In the genomic region with DNA sequence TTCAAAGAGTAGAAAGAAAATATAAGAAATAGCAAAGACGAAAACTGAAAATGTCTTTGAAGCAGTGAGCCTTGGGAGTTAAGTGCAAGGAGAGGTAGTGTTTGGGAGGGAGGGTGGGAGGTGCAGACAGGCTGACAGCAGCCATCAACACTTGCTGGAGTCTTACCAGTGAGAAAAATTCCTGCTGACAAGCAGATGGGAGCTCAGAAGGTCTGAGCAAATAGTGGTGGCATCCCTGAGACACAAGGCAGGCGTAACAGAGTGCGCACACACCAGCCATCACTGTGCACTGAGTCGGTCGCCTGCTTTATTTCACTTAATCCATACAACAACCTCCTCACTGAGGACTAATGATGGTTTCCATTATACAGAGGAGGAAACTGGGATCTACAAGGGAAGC, we compare ENCODE assay signal across 17 mouse cellular contexts. TPM values are rescaled to one million over a fixed set of nuclear protein-coding genes. Genes with fewer than 3 reads are reported as not detected.
A peak's percentile ranks its signal among the peaks of the same experiment; 100 is the strongest.
DNase-seq lines count a peak whose midpoint lies in the region; ATAC-seq lines count a peak whose summit lies in the region.
"Had no signal": no experiment of that assay in that cellular context is flagged by ENCODE, and none has a peak within 500 bp of the region (broad histone marks: within the 10 kb centered on the region; RNA-seq: fewer than 3 reads in every experiment).

No protein-coding gene starts in this region.

- DNase-seq in embryo, embryonic 10 days (ENCODE audit: low spot score): peak; percentile 32
- DNase-seq in embryo, embryonic 9.5 days (ENCODE audit: extremely low spot score): no peak
- no peak for DNase-seq in heart, postnatal 36 days
- peak; percentile 18 for DNase-seq in left cerebral cortex, postnatal 36 days (ENCODE audit: low spot score in 2 of 2)
- no peak for DNase-seq in left cerebral cortex, postnatal 4 days
- no peak for DNase-seq in kidney, adult 8-10 months
- DNase-seq: adrenal gland, adult 8-10 months; cerebellum, adult 8-10 months; gastrocnemius, adult 2 months; heart, adult 2 months; kidney, adult 2 months; kidney, postnatal 4 days; lung, adult 18-20 months; lung, postnatal 36 days had no signal

- ATAC-seq in heart, embryonic 12.5 days (ENCODE audit: insufficient number of reproducible peaks, low FRiP score): no peak
- peak; percentile 76 for ATAC-seq in forebrain, embryonic 16.5 days

- H3K4me2 ChIP-seq in heart, embryonic 12.5 days: peak overlapping the region; percentile 39
- H3K4me2 ChIP-seq in forebrain, embryonic 16.5 days (ENCODE audit: low read length): no peak overlapping the region
- H3K4me2 ChIP-seq: neural tube, embryonic 12.5 days had no signal

- H3K27me3 ChIP-seq in heart, embryonic 12.5 days (replicated peaks): no peaks in the 10 kb centered on the region
- H3K27me3 ChIP-seq in forebrain, embryonic 16.5 days (replicated peaks; ENCODE audit: control insufficient read depth, insufficient read depth, low read length): no peaks in the 10 kb centered on the region
- H3K27me3 ChIP-seq: neural tube, embryonic 12.5 days had no signal

- peaks cover 63% of the 10 kb centered on the region for H3K4me1 ChIP-seq in heart, embryonic 12.5 days (replicated peaks)
- H3K4me1 ChIP-seq in forebrain, embryonic 16.5 days (replicated peaks; ENCODE audit: control insufficient read depth, insufficient read depth, low read length): peaks cover 21% of the 10 kb centered on the region

- WGBS in heart, embryonic 12.5 days: 25% methylated on average over 5 of the region's 5 CpGs
- 57% methylated on average over 5 of the region's 5 CpGs for WGBS in forebrain, embryonic 16.5 days

- H3K4me3 ChIP-seq in heart, embryonic 12.5 days: no peak overlapping the region
- H3K4me3 ChIP-seq in forebrain, embryonic 16.5 days (replicated peaks; ENCODE audit: low read length): no peak overlapping the region
- H3K4me3 ChIP-seq: gastrocnemius, adult 2 months; heart, adult 2 months; neural tube, embryonic 12.5 days had no signal

- intact Hi-C loops in heart, postnatal 36 days (cut with DNase I): no loop called here
- intact Hi-C loops in left cerebral cortex, postnatal 36 days (cut with DNase I): no loop called here
- intact Hi-C loops in left cerebral cortex, postnatal 4 days (cut with DNase I): no loop called here

- no peak overlapping the region for H3K9ac ChIP-seq in heart, embryonic 12.5 days
- no peak overlapping the region for H3K9ac ChIP-seq in forebrain, embryonic 16.5 days (replicated peaks; ENCODE audit: low read depth, low read length)
- H3K9ac ChIP-seq: neural tube, embryonic 12.5 days had no signal

- peak overlapping the region; percentile 32 for H3K27ac ChIP-seq in heart, embryonic 12.5 days (ENCODE audit: poor library complexity, severe bottlenecking)
- H3K27ac ChIP-seq in forebrain, embryonic 16.5 days (ENCODE audit: low read length): peak overlapping the region; percentile 33; the same call in 1 of the 2 replicates
- H3K27ac ChIP-seq: gastrocnemius, adult 2 months; heart, adult 2 months; neural tube, embryonic 12.5 days had no signal

- H3K36me3 ChIP-seq in heart, embryonic 12.5 days: no peaks in the 10 kb centered on the region
- no peaks in the 10 kb centered on the region for H3K36me3 ChIP-seq in forebrain, embryonic 16.5 days (ENCODE audit: control insufficient read depth, insufficient read depth)
- H3K36me3 ChIP-seq: neural tube, embryonic 12.5 days had no signal

- no peaks in the 10 kb centered on the region for H3K9me3 ChIP-seq in heart, embryonic 12.5 days (replicated peaks)
- no peaks in the 10 kb centered on the region for H3K9me3 ChIP-seq in forebrain, embryonic 16.5 days (ENCODE audit: control insufficient read depth, low read length)
- H3K9me3 ChIP-seq: neural tube, embryonic 12.5 days had no signal

RNA-seq across cellular contexts. Expression of a gene that starts 37.8 kb away (rescaled TPM):
- 10.9 and 12.4 TPM in 2 replicates for polyA plus RNA-seq in heart, embryonic 12.5 days (2016; fragmentation: Nextera tagmentation; extraction: Ambion mirVana)
- total RNA-seq in heart, postnatal 36 days (2021): 1 to 10 TPM; 5.6 to 7.0 TPM
- 1 to 10 TPM; 5.6 to 6.8 TPM for total RNA-seq in left cerebral cortex, postnatal 36 days (2021)
- 1 to 10 TPM; 7.0 to 9.2 TPM for total RNA-seq in left cerebral cortex, postnatal 4 days (2021)
- 6.4 and 7.1 TPM in 2 replicates for polyA plus RNA-seq in forebrain, embryonic 16.5 days (2015; fragmentation: Nextera tagmentation; extraction: Ambion mirVana)

Comparison
In these comparisons a context has a peak if more than half of its experiments do, and no peak if none do; other contexts are left out.
1. DNase-seq: peak in embryo, embryonic 10 days (single experiment) and left cerebral cortex, postnatal 36 days (2 of 2); none in embryo, embryonic 9.5 days (single experiment), heart, postnatal 36 days (0 of 2), left cerebral cortex, postnatal 4 days (single experiment) and kidney, adult 8-10 months (0 of 2).